Mouse (Mus musculus): Measurements from ENCODE around the gene Clca4a. TPM values are rescaled to one million over a fixed set of nuclear protein-coding genes. Genes with fewer than 3 reads are reported as not detected.
"Not testable (repeated sequence)": the region's sequence is repeated elsewhere in the genome, so short reads cannot be mapped to it uniquely, and the experiment has no call there.

Clca4a gene
- polyA plus RNA-seq, 1 experiment: not detected

- 50% methylated on average over 1 of the region's 1 CpGs for WGBS
- Histone ChIP-seq H3K4me1 (ENCODE audit: control insufficient read depth, insufficient read depth, low read length) (no peaks in the 10 kb centered on the region), H3K27ac (ENCODE audit: control insufficient read depth, insufficient read depth, low read depth, low read length, poor library complexity) (no peak overlapping the region), H3K4me3 (replicated peaks; ENCODE audit: control insufficient read depth, low read depth, low read length) (no peak overlapping the region)
- TF ChIP-seq POLR2A (IDR thresholded peaks at IDR 0.05; ENCODE audit: borderline replicate concordance, control insufficient read depth, low read depth, low read length) (no peak), CTCF (IDR thresholded peaks at IDR 0.05; ENCODE audit: control insufficient read depth, insufficient read depth, low read length) (no peak)
Measured at GRCm38 (mm10) chr3:144976091-144976490, 1.2 kb upstream of the Clca4a start.

- no peak for TF ChIP-seq CTCF (IDR thresholded peaks at IDR 0.05; ENCODE audit: control insufficient read depth, insufficient read depth, low read length)
- no peak for TF ChIP-seq POLR2A (IDR thresholded peaks at IDR 0.05; ENCODE audit: borderline replicate concordance, control insufficient read depth, low read depth, low read length)
- Histone ChIP-seq H3K27ac (ENCODE audit: control insufficient read depth, insufficient read depth, low read depth, low read length, poor library complexity) (no peak overlapping the region), H3K4me1 (ENCODE audit: control insufficient read depth, insufficient read depth, low read length) (no peaks in the 10 kb centered on the region), H3K4me3 (replicated peaks; ENCODE audit: control insufficient read depth, low read depth, low read length) (no peak overlapping the region)
- 73% methylated on average over 9 of the region's 9 CpGs for WGBS
Measured at GRCm38 (mm10) chr3:144971553-144972270, 3.1 kb downstream of the Clca4a start.

- H3K4me1 ChIP-seq (ENCODE audit: control insufficient read depth, insufficient read depth, low read length): no peaks in the 10 kb centered on the region
- TF ChIP-seq CTCF (IDR thresholded peaks at IDR 0.05; ENCODE audit: control insufficient read depth, insufficient read depth, low read length): no peak
- no peak for TF ChIP-seq POLR2A (IDR thresholded peaks at IDR 0.05; ENCODE audit: borderline replicate concordance, control insufficient read depth, low read depth, low read length)
- WGBS: 61% methylated on average over 1 of the region's 1 CpGs
- H3K27ac ChIP-seq (ENCODE audit: control insufficient read depth, insufficient read depth, low read depth, low read length, poor library complexity): no peak overlapping the region
- no peak overlapping the region for H3K4me3 ChIP-seq (replicated peaks; ENCODE audit: control insufficient read depth, low read depth, low read length)
Measured at GRCm38 (mm10) chr3:144969755-144970154, 5.1 kb downstream of the Clca4a start.

GRCm38 (mm10) chr3:144966074-144966473 lies 8.8 kb downstream of the Clca4a start:
- Histone ChIP-seq H3K4me1 (ENCODE audit: control insufficient read depth, insufficient read depth, low read length) (no peaks in the 10 kb centered on the region), H3K27ac (ENCODE audit: control insufficient read depth, insufficient read depth, low read depth, low read length, poor library complexity) (no peak overlapping the region), H3K4me3 (replicated peaks; ENCODE audit: control insufficient read depth, low read depth, low read length) (no peak overlapping the region)
- TF ChIP-seq CTCF (IDR thresholded peaks at IDR 0.05; ENCODE audit: control insufficient read depth, insufficient read depth, low read length) (no peak), POLR2A (IDR thresholded peaks at IDR 0.05; ENCODE audit: borderline replicate concordance, control insufficient read depth, low read depth, low read length) (no peak)
- 50% methylated on average over 4 of the region's 4 CpGs for WGBS

- no peak overlapping the region for H3K27ac ChIP-seq (ENCODE audit: control insufficient read depth, insufficient read depth, low read depth, low read length, poor library complexity)
- no peaks in the 10 kb centered on the region for H3K4me1 ChIP-seq (ENCODE audit: control insufficient read depth, insufficient read depth, low read length)
- TF ChIP-seq CTCF (IDR thresholded peaks at IDR 0.05; ENCODE audit: control insufficient read depth, insufficient read depth, low read length): no peak
- no peak for TF ChIP-seq POLR2A (IDR thresholded peaks at IDR 0.05; ENCODE audit: borderline replicate concordance, control insufficient read depth, low read depth, low read length)
- no peak overlapping the region for H3K4me3 ChIP-seq (replicated peaks; ENCODE audit: control insufficient read depth, low read depth, low read length)
- 57% methylated on average over 4 of the region's 4 CpGs for WGBS
Measured at GRCm38 (mm10) chr3:144950829-144951228, 24.0 kb downstream of the Clca4a start.

- not testable (repeated sequence) for H3K4me1 ChIP-seq (ENCODE audit: control insufficient read depth, insufficient read depth, low read length); H3K27ac ChIP-seq (ENCODE audit: control insufficient read depth, insufficient read depth, low read depth, low read length, poor library complexity); H3K4me3 ChIP-seq (replicated peaks; ENCODE audit: control insufficient read depth, low read depth, low read length)
- 65% methylated on average over 5 of the region's 5 CpGs for WGBS
Measured at GRCm38 (mm10) chr3:144947376-144947775, 27.5 kb downstream of the Clca4a start.

GRCm38 (mm10) chr3:144933625-144934024 lies 41.2 kb downstream of the Clca4a start:
- not testable (repeated sequence) for H3K4me1 ChIP-seq (ENCODE audit: control insufficient read depth, insufficient read depth, low read length); H3K27ac ChIP-seq (ENCODE audit: control insufficient read depth, insufficient read depth, low read depth, low read length, poor library complexity); H3K4me3 ChIP-seq (replicated peaks; ENCODE audit: control insufficient read depth, low read depth, low read length)

- no peaks in the 10 kb centered on the region for H3K4me1 ChIP-seq (ENCODE audit: control insufficient read depth, insufficient read depth, low read length)
- TF ChIP-seq POLR2A (IDR thresholded peaks at IDR 0.05; ENCODE audit: borderline replicate concordance, control insufficient read depth, low read depth, low read length) (no peak), CTCF (IDR thresholded peaks at IDR 0.05; ENCODE audit: control insufficient read depth, insufficient read depth, low read length) (no peak)
- no peak overlapping the region for H3K4me3 ChIP-seq (replicated peaks; ENCODE audit: control insufficient read depth, low read depth, low read length)
- 65% methylated on average over 1 of the region's 1 CpGs for WGBS
- H3K27ac ChIP-seq (ENCODE audit: control insufficient read depth, insufficient read depth, low read depth, low read length, poor library complexity): no peak overlapping the region
Measured at GRCm38 (mm10) chr3:144933011-144933491, 41.8 kb downstream of the Clca4a start.

- no peak within 1 kb of the TSS for H3K27ac ChIP-seq (ENCODE audit: control insufficient read depth, insufficient read depth, low read depth, low read length, poor library complexity)
- H3K4me1 ChIP-seq (ENCODE audit: control insufficient read depth, insufficient read depth, low read length): no peaks in the 10 kb centered on the region
- TF ChIP-seq CTCF (IDR thresholded peaks at IDR 0.05; ENCODE audit: control insufficient read depth, insufficient read depth, low read length) (no peak), POLR2A (IDR thresholded peaks at IDR 0.05; ENCODE audit: borderline replicate concordance, control insufficient read depth, low read depth, low read length) (no peak)
- no peak within 1 kb of the TSS for H3K4me3 ChIP-seq (replicated peaks; ENCODE audit: control insufficient read depth, low read depth, low read length)
Measured at GRCm38 (mm10) chr3:144932335-144932734, 42.5 kb downstream of the Clca4a start, which contains the start of gene Clca4b. Gene Clca4b, minus strand, starts transcription at chr3:144932529.

Data from bone marrow, adult 2 months (tissue).